In the genomic region with DNA sequence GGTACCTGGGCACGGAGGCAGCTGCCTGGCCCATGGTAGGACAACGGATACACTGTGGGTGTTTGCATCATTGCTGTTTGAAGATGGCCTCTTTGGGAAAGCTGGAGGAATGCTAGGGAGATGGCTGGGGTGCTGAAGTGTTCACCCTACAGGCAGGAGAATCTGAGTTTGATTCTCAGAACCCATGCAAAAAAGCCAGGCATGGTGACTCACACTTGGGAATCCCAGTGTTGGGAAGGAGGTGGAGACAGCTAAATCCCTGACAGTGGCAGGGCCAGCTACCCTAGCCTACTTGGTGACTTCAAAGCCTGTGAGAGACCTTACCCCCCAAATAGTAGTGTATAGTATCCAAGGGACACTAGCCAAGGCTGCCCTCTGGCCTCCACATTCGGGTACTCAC, we compare ENCODE assay signal across 29 mouse cellular contexts. TPM values are rescaled to one million over a fixed set of nuclear protein-coding genes. Genes with fewer than 3 reads are reported as not detected.
DNase-seq lines count a peak whose midpoint lies in the region; ATAC-seq and TF ChIP-seq lines count a peak whose summit lies in the region.
"Had no signal": no experiment of that assay in that cellular context is flagged by ENCODE, and none has a peak within 500 bp of the region (broad histone marks: within the 10 kb centered on the region; RNA-seq: fewer than 3 reads in every experiment).

No protein-coding gene starts in this region.

- ATAC-seq in frontal cortex, adult (ENCODE audit: low TSS enrichment): peak; percentile 69
- ATAC-seq in kidney, embryonic 15.5 days (replicated peaks; ENCODE audit: low FRiP score): no peak
- ATAC-seq in forebrain, embryonic 15.5 days (replicated peaks): no peak
- ATAC-seq: forebrain, embryonic 16.5 days; hindbrain, postnatal 0 days; inflammation-experienced regulatory T-cells, adult 6 months had no signal

- TF ChIP-seq CTCF in embryonic fibroblast, embryonic 13.5 days (IDR thresholded peaks at IDR 0.05; ENCODE audit: borderline replicate concordance, insufficient read depth, low read length): no peak

- 88% methylated on average over 3 of the region's 3 CpGs for WGBS in kidney, embryonic 15.5 days
- WGBS in forebrain, embryonic 15.5 days: 90% methylated on average over 3 of the region's 3 CpGs

- H3K9ac ChIP-seq in kidney, embryonic 15.5 days: no peak overlapping the region
- H3K9ac ChIP-seq in forebrain, embryonic 15.5 days (replicated peaks): no peak overlapping the region
- H3K9ac ChIP-seq: embryonic facial prominence, embryonic 12.5 days; embryonic facial prominence, embryonic 15.5 days; forebrain, embryonic 12.5 days; heart, embryonic 12.5 days; heart, embryonic 15.5 days; hindbrain, embryonic 14.5 days had no signal

- no peak overlapping the region for H3K4me3 ChIP-seq in kidney, embryonic 15.5 days (replicated peaks)
- no peak overlapping the region for H3K4me3 ChIP-seq in embryonic fibroblast, embryonic 13.5 days (ENCODE audit: insufficient read depth, low read length)
- no peak overlapping the region for H3K4me3 ChIP-seq in forebrain, embryonic 15.5 days
- H3K4me3 ChIP-seq: embryonic facial prominence, embryonic 12.5 days; embryonic facial prominence, embryonic 15.5 days; erythroblast, embryonic 14.5 days; forebrain, embryonic 12.5 days; heart, embryonic 12.5 days; heart, embryonic 15.5 days had no signal

- H3K4me1 ChIP-seq in kidney, embryonic 15.5 days: peaks cover 21% of the 10 kb centered on the region
- H3K4me1 ChIP-seq in embryonic fibroblast, embryonic 13.5 days (ENCODE audit: control insufficient read depth, insufficient read depth, low read length): 0 out of 2 replicates have a peak, but pooled peaks cover 6% of the 10 kb centered on the region
- H3K4me1 ChIP-seq in forebrain, embryonic 15.5 days: peaks cover 13% of the 10 kb centered on the region

- H3K4me2 ChIP-seq in kidney, embryonic 15.5 days: no peak overlapping the region
- H3K4me2 ChIP-seq in forebrain, embryonic 15.5 days (replicated peaks): no peak overlapping the region
- H3K4me2 ChIP-seq: embryonic facial prominence, embryonic 12.5 days; embryonic facial prominence, embryonic 15.5 days; forebrain, embryonic 12.5 days; heart, embryonic 12.5 days; heart, embryonic 15.5 days; hindbrain, embryonic 14.5 days had no signal

- no peaks in the 10 kb centered on the region for H3K36me3 ChIP-seq in kidney, embryonic 15.5 days
- H3K36me3 ChIP-seq in forebrain, embryonic 15.5 days: no peaks in the 10 kb centered on the region
- H3K36me3 ChIP-seq: embryonic facial prominence, embryonic 12.5 days; embryonic facial prominence, embryonic 15.5 days; forebrain, embryonic 12.5 days; G1E; heart, embryonic 12.5 days; heart, embryonic 15.5 days had no signal

- H3K27ac ChIP-seq in kidney, embryonic 15.5 days: peak overlapping the region; percentile 43
- peak overlapping the region; percentile 48 for H3K27ac ChIP-seq in embryonic fibroblast, embryonic 13.5 days (ENCODE audit: insufficient read depth, low read length)
- no peak overlapping the region for H3K27ac ChIP-seq in forebrain, embryonic 15.5 days (replicated peaks)
- H3K27ac ChIP-seq: embryonic facial prominence, embryonic 12.5 days; embryonic facial prominence, embryonic 15.5 days; forebrain, embryonic 12.5 days; heart, embryonic 15.5 days; hindbrain, embryonic 14.5 days; hindbrain, postnatal 0 days had no signal

- TF ChIP-seq POLR2A in embryonic fibroblast, embryonic 13.5 days (IDR thresholded peaks at IDR 0.05; ENCODE audit: low read depth, low read length): no peak

- DNase-seq in frontal cortex, postnatal 14 days (ENCODE audit: low spot score in 2 of 2): no peak
- no peak for DNase-seq in kidney, postnatal 10 days
- peak; percentile 46 for DNase-seq in NIH3T3 (ENCODE audit: low read depth)
- DNase-seq in lung, postnatal 10 days: no peak
- DNase-seq: adrenal gland, postnatal 10 days; adrenal gland, postnatal 36 days; B cell, adult 2 months; cerebellum, adult 11 months; cerebellum, adult 2 months; cerebellum, adult 9-11 months; gastrocnemius, postnatal 10 days; heart, postnatal 10 days; heart, postnatal 36 days; kidney, adult 11 months had no signal

- H3K9me3 ChIP-seq in kidney, embryonic 15.5 days (replicated peaks): no peaks in the 10 kb centered on the region
- no peaks in the 10 kb centered on the region for H3K9me3 ChIP-seq in forebrain, embryonic 15.5 days
- H3K9me3 ChIP-seq: embryonic facial prominence, embryonic 12.5 days; embryonic facial prominence, embryonic 15.5 days; heart, embryonic 12.5 days; heart, embryonic 15.5 days had no signal

- no peaks in the 10 kb centered on the region for H3K27me3 ChIP-seq in kidney, embryonic 15.5 days
- no peaks in the 10 kb centered on the region for H3K27me3 ChIP-seq in forebrain, embryonic 15.5 days
- H3K27me3 ChIP-seq: embryonic facial prominence, embryonic 12.5 days; embryonic facial prominence, embryonic 15.5 days; forebrain, embryonic 12.5 days; heart, embryonic 12.5 days; heart, embryonic 15.5 days had no signal

RNA-seq across cellular contexts. Expression of a gene that starts 49.0 kb away (rescaled TPM):
- 6.6 and 7.1 TPM in 2 replicates for polyA plus RNA-seq in kidney, embryonic 15.5 days (2015; fragmentation: Nextera tagmentation; extraction: Ambion mirVana)
- 13.7 and 19.0 TPM in 2 replicates for polyA plus RNA-seq in embryonic fibroblast, embryonic 13.5 days (2011; ENCODE audit: insufficient read length, low read depth, missing spikeins)
- 1.7 and 2.0 TPM in 2 replicates for polyA plus RNA-seq in forebrain, embryonic 15.5 days (2015; fragmentation: Nextera tagmentation; extraction: Ambion mirVana)
- polyA plus RNA-seq: erythroblast, embryonic 14.5 days; G1E; inflammation-experienced regulatory T-cells, adult 6 months had no signal
